Mouse (Mus musculus) heart, postnatal 14 days (tissue): ENCODE measurements around the gene Cldn2. TPM values are rescaled to one million over a fixed set of nuclear protein-coding genes. Genes with fewer than 3 reads are reported as not detected.
"Not testable (repeated sequence)": the region's sequence is repeated elsewhere in the genome, so short reads cannot be mapped to it uniquely, and the experiment has no call there.

Source experiments
- DNase-seq, 2 experiments: peaks; one replicate each; pipeline ENCODE4 v3.0.0; 2021 to 2022
- intact Hi-C: fragments of 180-260 bp; cut with DNase I; formaldehyde crosslinking; loops from one replicate; pipeline ENCODE4 v1.15.1; 2025
- long read RNA-seq, 2 experiments: library from polyadenylated mRNA; stranded (forward); transcript quantifications; one replicate each; pipeline ENCODE4 v2.0.0; 2021
- total RNA-seq, 2 experiments: library from RNA; stranded (reverse); gene quantifications; 2 replicates each; pipeline ENCODE4 v1.2.3; 2021

Cldn2 gene
- total RNA-seq, result not detected
- long read RNA-seq, experiment 1, result 0 reads
- long read RNA-seq, experiment 2, result 0 reads

- intact Hi-C loops, result no loop called here
- DNase-seq, result no peak
Observed at GRCm38 (mm10) chrX:139800406-139800878, at the start of gene Cldn2. Gene Cldn2, plus strand, starts transcription at chrX:139800828.

GRCm38 (mm10) chrX:139751855-139752254 is 48.8 kb upstream of the Cldn2 start:
- DNase-seq, result peak; percentile 37 to 61
- intact Hi-C loops, result no loop called here

GRCm38 (mm10) chrX:139758634-139759033 is 42.0 kb upstream of the Cldn2 start:
- intact Hi-C loops, DNase-seq: not testable (repeated sequence)

DNA sequence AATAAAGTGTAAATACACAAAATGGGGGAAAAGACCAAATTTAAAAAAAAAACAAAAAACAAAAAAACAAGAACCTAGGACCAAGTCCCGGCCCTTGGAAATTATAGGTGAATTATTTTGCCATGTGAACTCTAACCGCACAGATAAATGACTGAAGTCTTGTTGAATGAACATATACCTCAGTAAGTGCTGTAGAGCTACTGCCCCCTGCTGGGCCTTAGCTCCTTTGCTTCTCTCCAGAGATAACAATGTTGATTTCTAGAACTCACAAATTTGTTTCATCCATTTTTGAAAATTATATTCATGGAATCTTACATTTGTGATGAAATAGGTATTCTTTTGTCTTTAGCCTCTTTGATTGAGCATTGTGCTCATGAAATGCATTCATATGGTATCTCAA is 38.1 kb upstream of the Cldn2 start:
- DNase-seq, result peak; percentile 6 to 20
- intact Hi-C loops, result loop anchor here (5.0 kb wide), 1 partner anchor 345 kb away; no protein-coding TSS in a partner anchor

DNA sequence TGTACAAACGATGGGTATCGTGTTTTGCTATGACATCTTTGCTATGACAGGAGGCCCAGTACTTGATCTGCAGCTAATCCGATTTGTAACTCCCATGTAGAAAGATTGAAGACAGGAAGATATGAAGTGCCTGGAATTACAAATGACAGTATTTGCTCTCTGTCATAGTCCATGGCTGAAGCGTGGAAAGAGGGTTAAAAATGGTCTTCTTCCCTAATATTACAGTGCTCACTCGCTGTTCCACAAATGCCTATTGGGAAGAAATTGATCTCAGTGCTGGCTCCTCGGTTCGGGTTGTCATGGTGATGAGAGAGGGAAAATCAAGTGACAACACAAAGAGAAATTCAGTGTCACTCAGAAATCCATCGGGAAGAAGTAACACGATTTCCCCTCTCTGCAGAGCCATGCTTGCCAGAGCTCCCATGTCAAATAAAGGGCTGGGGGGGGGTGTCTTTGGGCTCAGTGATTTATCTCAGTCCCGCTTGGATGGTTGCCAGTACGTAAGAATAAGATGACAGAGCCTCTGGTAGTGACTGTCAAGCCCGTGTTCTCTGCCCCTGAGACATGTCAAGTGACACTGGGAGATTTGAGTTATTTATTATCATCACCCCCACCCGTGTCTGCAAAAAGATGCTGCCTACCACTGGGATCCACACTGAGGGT is 30.5 kb upstream of the Cldn2 start:
- DNase-seq, result no peak
- intact Hi-C loops, result no loop called here

GRCm38 (mm10) chrX:139774309-139775083 is 26.1 kb upstream of the Cldn2 start:
- intact Hi-C loops, result loop anchor here (2.0 kb wide), 1 partner anchor 60 kb away; no protein-coding TSS in a partner anchor
- DNase-seq, result peak; percentile 35 to 60

DNA sequence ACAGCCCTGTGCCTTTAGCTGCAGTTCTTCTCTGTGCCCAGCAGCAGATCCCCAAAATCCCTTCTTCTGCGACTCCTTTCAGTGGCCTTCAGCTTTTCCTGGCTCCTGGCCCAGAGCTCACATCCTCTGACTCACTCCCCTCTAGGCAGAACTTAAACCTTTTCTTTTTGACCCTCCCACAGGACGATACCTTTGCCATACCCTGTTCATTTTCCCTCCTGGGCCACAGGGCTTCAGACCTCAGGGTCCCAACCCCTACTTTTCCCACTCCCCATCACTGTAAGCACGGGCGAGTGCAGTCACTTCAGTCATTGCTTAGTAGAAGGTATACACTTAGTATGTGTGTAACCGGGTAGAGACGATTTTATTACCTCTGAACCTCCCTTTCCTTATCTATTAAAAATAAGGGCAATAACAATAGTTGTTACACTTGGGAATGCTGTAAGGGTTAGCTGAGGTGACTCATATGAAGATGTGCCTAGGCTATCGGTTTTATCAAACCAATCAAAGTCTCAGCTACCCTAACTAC is 25.5 kb upstream of the Cldn2 start:
- peak in 1 of 2 experiments; percentile 26 for DNase-seq
- intact Hi-C loops, result loop anchor here (2.0 kb wide), 1 partner anchor 60 kb away; no protein-coding TSS in a partner anchor

DNA sequence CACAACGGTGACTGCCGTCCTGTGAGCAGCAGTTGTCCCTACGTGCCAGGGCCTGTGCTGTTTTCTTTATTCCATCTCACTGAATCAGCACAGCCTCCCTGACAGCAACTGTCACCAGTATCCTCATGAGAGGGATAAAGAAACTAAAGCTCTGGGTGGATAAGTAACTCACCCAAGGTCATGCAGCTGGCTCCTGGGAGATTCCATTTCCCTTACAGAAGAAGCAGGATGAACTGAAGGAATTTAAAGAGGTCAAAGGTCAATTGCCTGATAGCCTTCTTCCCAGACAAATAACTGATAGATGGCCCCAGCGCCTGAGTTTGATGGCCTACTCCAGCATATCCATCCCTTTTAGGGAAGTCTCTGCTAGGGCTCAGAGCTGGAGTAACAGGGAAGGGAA is 23.3 kb upstream of the Cldn2 start:
- no peak for DNase-seq
- intact Hi-C loops, result no loop called here

- no peak for DNase-seq
- intact Hi-C loops, result no loop called here
Observed at GRCm38 (mm10) chrX:139778886-139779285, 21.7 kb upstream of the Cldn2 start.

DNA sequence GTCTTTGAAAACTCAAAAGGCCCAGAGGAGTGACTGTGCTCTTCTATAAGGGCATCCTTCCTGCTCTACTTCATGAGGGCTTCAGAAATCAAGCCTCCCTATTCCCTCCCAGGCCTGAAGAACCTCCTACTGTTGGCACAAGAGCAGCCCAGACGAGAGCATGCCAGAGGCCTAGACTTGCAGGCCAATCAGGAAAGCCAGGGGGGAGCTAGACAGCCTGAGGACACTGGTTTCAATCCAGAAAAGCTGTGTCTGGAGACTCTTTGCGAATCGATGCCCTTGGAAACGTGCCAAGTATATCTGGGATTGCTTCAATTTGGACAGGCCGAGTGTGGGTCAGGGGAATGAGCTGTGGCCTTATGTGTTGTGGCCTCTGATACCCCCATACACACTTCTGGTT is 21.2 kb upstream of the Cldn2 start:
- peak in 1 of 2 experiments; percentile 2 for DNase-seq
- intact Hi-C loops, result no loop called here

GRCm38 (mm10) chrX:139780988-139781387 is 19.6 kb upstream of the Cldn2 start:
- intact Hi-C loops, result no loop called here
- no peak for DNase-seq

- no peak for DNase-seq
- intact Hi-C loops, result no loop called here
Observed at GRCm38 (mm10) chrX:139781563-139781962, 19.1 kb upstream of the Cldn2 start.

DNA sequence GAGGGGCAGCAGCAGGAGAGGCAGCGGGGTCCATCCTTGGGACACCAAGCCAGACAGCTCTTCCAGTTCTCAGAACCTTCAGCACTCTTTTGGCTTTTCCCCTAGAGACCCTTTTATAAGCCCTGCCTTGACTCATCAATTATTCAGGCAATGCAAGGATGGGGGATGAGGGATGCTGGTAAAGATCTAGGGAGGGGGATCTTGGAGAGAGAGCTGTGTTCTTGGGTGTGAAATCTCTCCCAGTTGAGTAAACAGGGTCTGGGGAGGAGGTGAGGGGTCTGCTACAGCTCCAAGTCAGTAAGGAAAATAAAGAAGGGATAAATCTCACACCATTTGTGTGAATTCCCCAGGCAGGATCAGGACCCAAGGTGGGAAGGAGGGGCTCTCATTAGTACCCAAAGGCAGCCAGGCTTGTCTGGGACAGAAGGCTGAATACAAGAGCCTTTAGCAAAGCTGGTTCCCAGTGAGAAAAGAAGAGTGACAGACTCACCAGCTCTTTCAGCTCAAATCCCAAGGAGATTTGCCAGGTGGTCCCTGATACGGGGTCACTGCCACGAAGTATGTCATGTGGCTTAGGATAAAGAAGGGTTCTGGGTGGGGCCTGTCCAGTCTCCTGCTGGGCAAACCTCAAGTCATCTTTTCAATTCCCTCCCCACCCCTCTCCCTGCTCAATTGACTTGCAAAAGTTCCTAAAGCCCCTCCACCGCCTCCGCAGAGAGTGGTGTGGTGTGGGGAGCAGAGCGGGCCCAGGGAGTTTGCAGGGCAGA is 18.2 kb upstream of the Cldn2 start, which contains the start of gene Ripply1:
TSS of gene Ripply1 (minus strand) at position 76 of the 767 bp plus-strand sequence.
- intact Hi-C loops, result no loop called here
- no peak for DNase-seq

- peak; percentile 14 to 23 for DNase-seq
- intact Hi-C loops, result no loop called here
Observed at GRCm38 (mm10) chrX:139783045-139783422, 17.6 kb upstream of the Cldn2 start.

GRCm38 (mm10) chrX:139785764-139786163 is 14.9 kb upstream of the Cldn2 start:
- intact Hi-C loops, result no loop called here
- DNase-seq, result no peak

DNA sequence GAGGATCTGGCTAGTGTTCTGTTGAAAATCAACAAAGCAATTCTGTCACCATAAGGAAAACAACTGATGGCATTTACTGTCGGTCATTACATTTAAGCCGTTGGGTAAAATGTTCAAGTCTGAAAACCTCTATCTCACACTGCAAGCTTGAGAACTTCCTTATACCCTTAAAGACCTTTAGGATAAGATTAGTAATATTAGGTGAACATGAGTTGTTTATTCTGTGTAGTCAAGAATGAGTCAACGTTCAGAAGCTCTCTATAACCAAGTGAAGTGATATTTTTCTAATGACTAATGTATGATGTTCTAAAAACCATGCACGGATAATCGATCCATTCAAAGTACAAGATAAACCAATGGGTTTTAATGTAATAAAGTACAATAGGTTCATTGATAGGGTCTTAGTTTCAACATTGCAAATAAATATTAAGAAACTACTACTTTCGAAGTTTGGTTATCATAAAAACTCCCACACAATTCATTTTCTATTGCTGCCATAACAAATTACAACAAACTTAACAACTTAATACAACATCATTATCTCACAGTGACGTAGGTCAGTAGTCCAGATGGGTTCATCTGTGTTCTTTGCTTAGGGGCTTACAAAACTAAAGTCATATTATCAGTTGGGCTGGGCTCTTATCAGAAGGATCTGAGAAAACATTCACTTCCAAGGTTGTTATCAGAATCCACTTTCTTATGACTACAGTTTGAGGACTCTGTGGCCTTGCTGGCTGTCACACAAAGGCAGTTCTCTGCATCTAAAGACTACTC is 6.4 kb upstream of the Cldn2 start:
- DNase-seq, result no peak
- intact Hi-C loops, result no loop called here

DNA sequence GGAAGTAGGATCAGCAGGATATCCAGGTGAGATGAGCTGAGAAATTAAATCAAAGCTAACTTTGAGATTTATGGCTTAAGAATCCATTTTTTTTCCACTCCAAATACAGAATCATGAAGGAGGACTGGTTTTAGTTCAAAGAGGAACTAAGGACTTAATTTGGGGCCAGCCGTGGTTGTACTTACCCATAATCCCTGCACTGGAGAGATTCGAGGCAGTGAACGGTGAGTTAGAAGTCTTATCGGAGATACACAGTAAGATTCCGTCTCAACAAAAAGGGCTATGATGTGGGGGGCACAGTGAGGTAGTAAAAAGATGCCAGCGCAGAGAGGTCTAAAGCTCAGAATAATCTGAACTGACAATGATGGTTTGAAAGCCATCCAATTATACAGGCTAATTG is 4.6 kb upstream of the Cldn2 start:
- intact Hi-C loops, result no loop called here
- no peak for DNase-seq

- intact Hi-C loops, result no loop called here
- DNase-seq, result no peak
Observed at GRCm38 (mm10) chrX:139797875-139798274, 2.8 kb upstream of the Cldn2 start.

GRCm38 (mm10) chrX:139799953-139800352 is 675 bp upstream of the Cldn2 start:
- DNase-seq, result no peak
- intact Hi-C loops, result no loop called here

GRCm38 (mm10) chrX:139803028-139803427 is 2.4 kb downstream of the Cldn2 start:
- intact Hi-C loops, result no loop called here
- DNase-seq, result no peak
